Mouse (Mus musculus) layer of hippocampus, adult 18-20 months (tissue): ENCODE data around the gene Tprkb. TPM values are rescaled to one million over a fixed set of nuclear protein-coding genes. Genes with fewer than 3 reads are reported as not detected.
"Not testable (repeated sequence)": the region's sequence is repeated elsewhere in the genome, so short reads cannot be mapped to it uniquely, and the experiment has no call there.

Source experiments
- DNase-seq, 2 experiments: peaks; one replicate each; pipeline ENCODE4 v3.0.0; 2022; ENCODE audit warnings: low spot score in 2 of 2
- total RNA-seq, 2 experiments: library from RNA; stranded (reverse); gene quantifications; 2 replicates each; pipeline ENCODE4 v1.2.3; 2021

Tprkb gene
- total RNA-seq, 2 experiments from 2014 or later: 81.6 to 98.0 TPM

- DNase-seq: no peak
Measured at GRCm38 (mm10) chr6:85972699-85973098, 61.0 kb downstream of the Tprkb start.

- peak in 1 of 2 experiments; percentile 45 for DNase-seq
Measured at GRCm38 (mm10) chr6:85973336-85973735, 61.7 kb downstream of the Tprkb start.

- DNase-seq: no peak
Measured at GRCm38 (mm10) chr6:85974941-85975617, 63.4 kb downstream of the Tprkb start.

GRCm38 (mm10) chr6:85975761-85976160 is 64.1 kb downstream of the Tprkb start:
- DNase-seq: no peak

GRCm38 (mm10) chr6:85976242-85976641 is 64.6 kb downstream of the Tprkb start:
- DNase-seq: no peak

GRCm38 (mm10) chr6:85978736-85979135 is 67.1 kb downstream of the Tprkb start:
- not testable (repeated sequence) for DNase-seq

Other genes with a start within 250 kb of the Tprkb start
- 1 to 10 TPM; 3.4 to 4.0 TPM for gene Nat8f7, start 198.7 kb upstream of the Tprkb start, total RNA-seq
- gene Nat8f3, start 146.1 kb upstream of the Tprkb start, total RNA-seq: 1 to 10 TPM; 2.1 to 3.4 TPM
- gene Nat8f6, start 90.9 kb upstream of the Tprkb start, total RNA-seq: 1 to 10 TPM; 1.1 to 1.3 TPM
- gene Nat8f5, start 90.9 kb upstream of the Tprkb start, total RNA-seq: 1 to 10 TPM; 6.7 to 7.3 TPM
- 1 to 10 TPM; 4.4 to 4.6 TPM for gene Nat8, start 79.8 kb upstream of the Tprkb start, total RNA-seq
- gene Nat8f2, start 42.7 kb upstream of the Tprkb start, total RNA-seq: 1 to 10 TPM; 2.4 to 4.2 TPM
- 1 to 10 TPM; 7.6 to 8.5 TPM for gene Nat8f4, start 7.0 kb upstream of the Tprkb start, total RNA-seq
- gene Nat8f1, start 3.8 kb downstream of the Tprkb start, total RNA-seq: 10 to 100 TPM; 24.8 to 28.5 TPM
- gene Dusp11, start 49.8 kb downstream of the Tprkb start, total RNA-seq: 10 to 100 TPM; 71.2 to 76.1 TPM
- not detected for gene Figla, start 104.3 kb downstream of the Tprkb start, total RNA-seq
- gene Add2, start 116.8 kb downstream of the Tprkb start, total RNA-seq: 100 to 1,000 TPM; 267 to 269 TPM